Mouse (Mus musculus) lung, embryonic 15.5 days (tissue): Measurements from ENCODE around the gene Map1b. TPM values are rescaled to one million over a fixed set of nuclear protein-coding genes. Genes with fewer than 3 reads are reported as not detected.
A peak's percentile ranks its signal among the peaks of the same experiment; 100 is the strongest.

ENCODE experiments used
- ATAC-seq: fragments of 200-750 bp; cut with Nextera tagmentation; 2 replicates; pipeline ENCODE4 v1.8.0; 2017; ENCODE audit warnings: moderate number of reproducible peaks, borderline replicate concordance; ENCODE audit not compliant: low FRiP score, low TSS enrichment; ENCODE audit errors: extremely low read depth
- H3K27ac ChIP-seq: fragments of 300-500 bp; sonication (generic); 2 replicates; pipeline ENCODE4 v1.5.1; 2015; ENCODE audit warnings: moderate library complexity, mild to moderate bottlenecking, inconsistent platforms
- H3K27me3 ChIP-seq: fragments of 300-500 bp; sonication (generic); 2 replicates; pipeline ENCODE4 v1.6.1; 2015; ENCODE audit warnings: inconsistent platforms
- H3K36me3 ChIP-seq: fragments of 300-500 bp; sonication (generic); 2 replicates; pipeline ENCODE4 v1.6.1; 2015; ENCODE audit warnings: inconsistent platforms
- H3K4me1 ChIP-seq: fragments of 300-500 bp; sonication (generic); 2 replicates; pipeline ENCODE4 v1.6.1; 2015; ENCODE audit warnings: inconsistent platforms
- H3K4me2 ChIP-seq: fragments of 300-500 bp; sonication (generic); 2 replicates; pipeline ENCODE4 v1.6.1; 2015; ENCODE audit warnings: inconsistent platforms, mild to moderate bottlenecking, moderate library complexity
- H3K4me3 ChIP-seq: fragments of 300-500 bp; sonication (generic); 2 replicates; pipeline ENCODE4 v1.5.1; 2015; ENCODE audit warnings: mild to moderate bottlenecking, inconsistent platforms
- H3K9ac ChIP-seq: fragments of 300-500 bp; sonication (generic); 2 replicates; pipeline ENCODE4 v1.6.1; 2015; ENCODE audit warnings: inconsistent platforms
- H3K9me3 ChIP-seq: fragments of 300-500 bp; sonication (generic); 2 replicates; pipeline ENCODE4 v1.6.1; 2016; ENCODE audit warnings: inconsistent platforms
- WGBS: fragments of 180-500 bp; shearing (Covaris S2); methylation state at CpG from one replicate; pipeline ENCODE4 v1.1.7; 2015; 5-methylcytosine and 5-hydroxymethylcytosine counted together
- polyA plus RNA-seq: library from polyadenylated mRNA; unstranded; fragments of >200 nt; fragmentation: Nextera tagmentation; extraction: Ambion mirVana; gene quantifications from 2 replicates; pipeline ENCODE4 v1.2.1, GENCODE M21; 2015

Gene Map1b
- polyA plus RNA-seq, 1 experiment from 2014 or later = 76.4 TPM

GRCm38 (mm10) chr13:99413481-99414351, 102.6 kb downstream of the Map1b start:
- ATAC-seq = no peak
- no peaks in the 10 kb centered on the region for H3K9me3 ChIP-seq
- no peaks in the 10 kb centered on the region for H3K27me3 ChIP-seq
- 0 out of 2 replicates have a peak overlapping the region, but pooled peaks have one; percentile 9 for H3K27ac ChIP-seq
- no peak overlapping the region for H3K9ac ChIP-seq
- H3K4me3 ChIP-seq = no peak overlapping the region
- peaks cover 6% of the 10 kb centered on the region; the same call in 1 of the 2 replicates for H3K4me1 ChIP-seq
- 65% methylated on average over 13 of the region's 13 CpGs for WGBS
- H3K4me2 ChIP-seq = no peak overlapping the region
- H3K36me3 ChIP-seq = peaks cover 27% of the 10 kb centered on the region

- H3K9me3 ChIP-seq = no peaks in the 10 kb centered on the region
- H3K27ac ChIP-seq = peak overlapping the region; percentile 29
- no peak overlapping the region for H3K9ac ChIP-seq
- no peak overlapping the region for H3K4me2 ChIP-seq
- H3K4me3 ChIP-seq = no peak overlapping the region
- peaks cover 29% of the 10 kb centered on the region for H3K36me3 ChIP-seq
- 54% methylated on average over 11 of the region's 11 CpGs for WGBS
- ATAC-seq = no peak
- no peaks in the 10 kb centered on the region for H3K27me3 ChIP-seq
- peaks cover 6% of the 10 kb centered on the region; the same call in 1 of the 2 replicates for H3K4me1 ChIP-seq
Measured at GRCm38 (mm10) chr13:99412477-99413080, 103.8 kb downstream of the Map1b start.

GRCm38 (mm10) chr13:99411761-99412160, 104.6 kb downstream of the Map1b start:
- ATAC-seq = no peak
- Histone ChIP-seq H3K4me1 (peaks cover 6% of the 10 kb centered on the region; the same call in 1 of the 2 replicates), H3K4me3 (no peak overlapping the region), H3K27ac (no peak overlapping the region), H3K9ac (no peak overlapping the region), H3K27me3 (no peaks in the 10 kb centered on the region), H3K4me2 (no peak overlapping the region), H3K36me3 (peaks cover 36% of the 10 kb centered on the region), H3K9me3 (no peaks in the 10 kb centered on the region)
- 93% methylated on average over 3 of the region's 3 CpGs for WGBS

- H3K36me3 ChIP-seq = peaks cover 39% of the 10 kb centered on the region
Measured at GRCm38 (mm10) chr13:99410611-99411515, 105.5 kb downstream of the Map1b start.

DNA sequence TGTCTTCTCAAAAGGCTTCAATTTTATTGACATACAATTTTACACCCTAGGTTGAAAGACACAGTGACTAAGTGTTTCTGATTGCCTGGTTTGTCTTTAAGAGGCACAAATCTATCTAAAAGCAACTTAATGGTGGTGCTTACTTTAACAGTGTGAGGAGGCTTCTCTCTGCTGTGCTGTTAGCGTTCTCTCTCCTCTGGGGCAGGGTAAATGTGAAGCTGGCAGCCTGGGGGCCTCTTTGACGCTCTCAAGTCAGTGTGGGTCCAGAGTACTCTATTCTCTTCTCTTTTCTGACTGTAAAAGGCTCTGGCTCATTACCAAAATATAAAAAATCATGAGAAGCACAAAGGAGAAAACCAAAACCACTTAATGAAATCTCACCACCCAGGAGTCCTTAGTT, 107.1 kb downstream of the Map1b start:
- no peak overlapping the region for H3K4me2 ChIP-seq
- peaks cover 3% of the 10 kb centered on the region; the same call in 1 of the 2 replicates for H3K4me1 ChIP-seq
- no peaks in the 10 kb centered on the region for H3K9me3 ChIP-seq
- no peak overlapping the region for H3K9ac ChIP-seq
- H3K27me3 ChIP-seq = no peaks in the 10 kb centered on the region
- no peak overlapping the region for H3K27ac ChIP-seq
- H3K36me3 ChIP-seq = peaks cover 41% of the 10 kb centered on the region
- H3K4me3 ChIP-seq = no peak overlapping the region
- ATAC-seq = no peak
- WGBS = 69% methylated on average over 2 of the region's 2 CpGs

More at GRCm38 (mm10) chr13:99410611-99411515, 105.5 kb downstream of the Map1b start:
- no peak overlapping the region for H3K9ac ChIP-seq
- ATAC-seq = no peak
- no peak overlapping the region for H3K4me2 ChIP-seq
- peaks cover 6% of the 10 kb centered on the region; the same call in 1 of the 2 replicates for H3K4me1 ChIP-seq
- H3K27me3 ChIP-seq = no peaks in the 10 kb centered on the region
- 69% methylated on average over 14 of the region's 14 CpGs for WGBS
- H3K9me3 ChIP-seq = no peaks in the 10 kb centered on the region
- no peak overlapping the region for H3K27ac ChIP-seq
- no peak overlapping the region for H3K4me3 ChIP-seq

DNA sequence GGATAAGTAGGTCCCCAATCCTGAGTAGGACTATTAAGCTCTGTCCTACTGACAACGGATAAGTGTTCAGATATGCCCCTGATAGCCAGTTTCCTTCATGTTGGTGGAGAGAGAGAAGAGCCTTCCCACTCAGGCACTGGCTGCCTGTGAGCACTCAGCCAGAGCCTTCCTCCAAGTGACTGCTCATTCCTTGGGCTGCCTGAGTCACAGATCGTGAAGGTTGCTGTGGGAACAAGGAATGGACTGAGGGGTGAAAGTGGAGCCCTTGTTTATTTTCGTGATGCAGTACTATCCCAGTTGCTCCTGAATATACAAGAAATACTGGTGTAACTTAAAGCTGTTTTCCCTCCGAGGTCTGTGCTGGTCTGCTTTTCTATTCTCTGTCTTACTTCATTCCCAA, 117.0 kb downstream of the Map1b start:
- no peak overlapping the region for H3K9ac ChIP-seq
- H3K36me3 ChIP-seq = no peaks in the 10 kb centered on the region
- H3K9me3 ChIP-seq = no peaks in the 10 kb centered on the region
- no peak overlapping the region for H3K27ac ChIP-seq
- no peak for ATAC-seq
- WGBS = 75% methylated on average over 4 of the region's 4 CpGs
- H3K4me2 ChIP-seq = no peak overlapping the region
- peaks cover 13% of the 10 kb centered on the region; the same call in 1 of the 2 replicates for H3K4me1 ChIP-seq
- no peak overlapping the region for H3K4me3 ChIP-seq
- H3K27me3 ChIP-seq = no peaks in the 10 kb centered on the region

DNA sequence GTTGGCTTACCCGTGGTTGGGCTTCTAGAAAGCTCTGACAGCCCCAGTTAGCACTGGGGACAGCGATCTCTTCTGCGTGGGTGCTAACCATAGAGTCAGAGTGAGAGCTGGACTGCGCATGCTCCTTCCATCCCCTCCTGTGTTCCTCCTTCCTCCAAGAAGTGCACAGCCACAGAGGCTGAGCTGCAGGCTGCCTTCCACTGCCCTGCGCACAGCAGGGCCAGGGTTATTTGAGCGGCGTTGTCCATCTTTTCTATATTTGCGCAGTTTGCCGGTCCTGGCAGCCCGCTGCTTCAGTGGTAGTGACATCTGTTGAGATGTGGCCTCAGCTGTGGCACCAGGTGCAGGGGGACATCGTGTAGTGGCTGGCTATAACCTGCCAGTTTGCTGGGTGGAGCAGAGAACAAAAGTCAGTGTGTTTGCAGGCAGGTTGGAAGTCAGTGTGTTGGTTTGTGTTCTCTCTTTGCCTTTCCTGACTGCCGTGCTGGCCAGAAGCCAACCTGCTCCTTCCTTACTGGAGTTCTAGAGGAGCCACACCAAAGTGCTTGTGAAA, 118.1 kb downstream of the Map1b start:
- ATAC-seq = peak; percentile 42; the same call in 1 of the 2 replicates
- Histone ChIP-seq H3K4me3 (no peak overlapping the region), H3K36me3 (no peaks in the 10 kb centered on the region), H3K27me3 (no peaks in the 10 kb centered on the region), H3K9ac (no peak overlapping the region), H3K27ac (peak overlapping the region; percentile 68), H3K4me2 (no peak overlapping the region), H3K9me3 (no peaks in the 10 kb centered on the region), H3K4me1 (peaks cover 13% of the 10 kb centered on the region; the same call in 1 of the 2 replicates)
- WGBS = 71% methylated on average over 12 of the region's 12 CpGs

DNA sequence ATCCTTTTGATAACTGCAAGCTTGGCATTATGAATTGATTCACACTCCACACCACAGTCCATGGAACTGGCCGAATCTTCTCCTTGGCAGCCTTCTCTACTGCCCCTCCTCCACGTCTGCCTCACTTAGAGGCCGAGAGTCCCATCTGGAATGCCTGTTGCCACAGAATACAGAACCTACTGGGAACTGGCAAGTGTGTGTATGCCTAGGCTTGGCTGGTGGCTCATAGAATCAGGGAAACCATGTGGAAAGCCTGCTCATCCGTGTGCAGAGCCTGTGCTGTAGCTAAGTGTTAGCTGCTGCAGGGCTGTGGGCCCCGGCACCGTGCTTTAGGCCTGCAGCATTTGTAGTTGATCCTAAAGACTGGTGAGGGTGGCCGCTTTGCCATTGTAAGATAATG, 119.1 kb downstream of the Map1b start:
- Histone ChIP-seq H3K9me3 (no peaks in the 10 kb centered on the region), H3K4me3 (no peak overlapping the region), H3K4me1 (peaks cover 13% of the 10 kb centered on the region; the same call in 1 of the 2 replicates), H3K36me3 (no peaks in the 10 kb centered on the region), H3K27me3 (no peaks in the 10 kb centered on the region), H3K27ac (no peak overlapping the region), H3K9ac (no peak overlapping the region), H3K4me2 (no peak overlapping the region)
- WGBS = 74% methylated on average over 7 of the region's 7 CpGs
- ATAC-seq = no peak

GRCm38 (mm10) chr13:99395531-99395930, 120.8 kb downstream of the Map1b start:
- H3K27ac ChIP-seq = no peak overlapping the region
- no peak overlapping the region for H3K9ac ChIP-seq
- H3K36me3 ChIP-seq = no peaks in the 10 kb centered on the region
- no peak overlapping the region for H3K4me3 ChIP-seq
- peaks cover 13% of the 10 kb centered on the region; the same call in 1 of the 2 replicates for H3K4me1 ChIP-seq
- ATAC-seq = no peak
- WGBS = 73% methylated on average over 12 of the region's 12 CpGs
- no peak overlapping the region for H3K4me2 ChIP-seq
- H3K9me3 ChIP-seq = no peaks in the 10 kb centered on the region
- no peaks in the 10 kb centered on the region for H3K27me3 ChIP-seq

GRCm38 (mm10) chr13:99394694-99395093, 121.6 kb downstream of the Map1b start:
- Histone ChIP-seq H3K9me3 (no peaks in the 10 kb centered on the region), H3K4me3 (no peak overlapping the region), H3K36me3 (no peaks in the 10 kb centered on the region), H3K27me3 (no peaks in the 10 kb centered on the region), H3K4me1 (peaks cover 13% of the 10 kb centered on the region; the same call in 1 of the 2 replicates), H3K27ac (no peak overlapping the region), H3K4me2 (no peak overlapping the region), H3K9ac (no peak overlapping the region)
- WGBS = 61% methylated on average over 3 of the region's 3 CpGs
- ATAC-seq = no peak

DNA sequence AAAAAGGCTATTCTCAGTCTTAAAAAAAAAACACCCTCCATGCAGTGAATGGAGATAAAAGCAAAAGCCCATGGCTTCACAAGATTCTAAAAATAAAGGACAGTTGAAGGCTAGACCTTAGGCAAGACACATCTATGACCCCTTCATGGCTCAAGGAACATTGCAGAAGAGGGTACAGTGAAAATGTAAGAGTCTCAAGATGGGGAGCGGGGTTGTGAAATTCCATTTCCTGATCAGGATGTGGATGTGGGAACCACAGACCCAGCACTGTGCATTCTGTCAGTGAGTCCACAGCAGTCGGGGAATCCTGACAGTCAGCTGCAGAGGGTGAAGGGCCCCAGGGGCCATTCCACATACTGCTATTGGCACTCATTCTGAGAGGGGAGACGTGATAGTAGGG, 123.2 kb downstream of the Map1b start:
- H3K4me1 ChIP-seq = peaks cover 10% of the 10 kb centered on the region; the same call in 1 of the 2 replicates
- no peak overlapping the region for H3K4me2 ChIP-seq
- no peak overlapping the region for H3K9ac ChIP-seq
- 87% methylated on average over 3 of the region's 3 CpGs for WGBS
- H3K27me3 ChIP-seq = no peaks in the 10 kb centered on the region
- no peak overlapping the region for H3K27ac ChIP-seq
- ATAC-seq = no peak
- no peaks in the 10 kb centered on the region for H3K9me3 ChIP-seq
- no peaks in the 10 kb centered on the region for H3K36me3 ChIP-seq
- H3K4me3 ChIP-seq = no peak overlapping the region
